Mouse (Mus musculus) kidney, embryonic 15.5 days (tissue): ENCODE data around the gene Atf7ip. TPM values are rescaled to one million over a fixed set of nuclear protein-coding genes. Genes with fewer than 3 reads are reported as not detected.
A peak's percentile ranks its signal among the peaks of the same experiment; 100 is the strongest.

Source experiments
- ATAC-seq: fragments of 200-750 bp; cut with Nextera tagmentation; replicated peaks from 2 replicates; pipeline ENCODE4 v1.8.0; 2017; ENCODE audit warnings: moderate TSS enrichment; ENCODE audit not compliant: low FRiP score
- H3K27ac ChIP-seq: fragments of 300-500 bp; sonication (generic); 2 replicates; pipeline ENCODE4 v1.5.1; 2015; ENCODE audit warnings: mild to moderate bottlenecking, inconsistent platforms
- H3K27me3 ChIP-seq: fragments of 300-500 bp; sonication (generic); 2 replicates; pipeline ENCODE4 v1.6.1; 2015; ENCODE audit warnings: inconsistent platforms
- H3K36me3 ChIP-seq: fragments of 300-500 bp; sonication (generic); 2 replicates; pipeline ENCODE4 v1.6.1; 2015; ENCODE audit warnings: inconsistent platforms
- H3K4me1 ChIP-seq: fragments of 300-500 bp; sonication (generic); 2 replicates; pipeline ENCODE4 v1.6.1; 2015; ENCODE audit warnings: inconsistent platforms
- H3K4me2 ChIP-seq: fragments of 300-500 bp; sonication (generic); 2 replicates; pipeline ENCODE4 v1.6.1; 2015; ENCODE audit warnings: moderate library complexity, mild to moderate bottlenecking, inconsistent platforms
- H3K4me3 ChIP-seq: fragments of 300-500 bp; sonication (generic); replicated peaks from 2 replicates; pipeline ENCODE4 v1.5.1; 2015; ENCODE audit warnings: mild to moderate bottlenecking, inconsistent platforms
- H3K9ac ChIP-seq: fragments of 300-500 bp; sonication (generic); 2 replicates; pipeline ENCODE4 v1.6.1; 2015; ENCODE audit warnings: mild to moderate bottlenecking, inconsistent platforms
- H3K9me3 ChIP-seq: fragments of 300-500 bp; sonication (generic); replicated peaks from 2 replicates; pipeline ENCODE4 v1.6.1; 2016; ENCODE audit warnings: inconsistent platforms
- WGBS: fragments of 180-500 bp; shearing (Covaris S2); methylation state at CpG from one replicate; pipeline ENCODE4 v1.1.7; 2015; ENCODE audit warnings: mixed read lengths; 5-methylcytosine and 5-hydroxymethylcytosine counted together
- polyA plus RNA-seq: library from polyadenylated mRNA; unstranded; fragments of >200 nt; fragmentation: Nextera tagmentation; extraction: Ambion mirVana; gene quantifications from 2 replicates; pipeline ENCODE4 v1.2.1, GENCODE M21; 2015

The Atf7ip gene
- polyA plus RNA-seq, 1 experiment from 2014 or later = 44.2 TPM

GRCm38 (mm10) chr6:136512351-136512750 lies 6.4 kb downstream of the Atf7ip start:
- ATAC-seq = no peak
- Histone ChIP-seq H3K4me2 (no peak overlapping the region), H3K4me3 (no peak overlapping the region), H3K27ac (no peak overlapping the region), H3K9ac (no peak overlapping the region), H3K27me3 (no peaks in the 10 kb centered on the region), H3K36me3 (no peaks in the 10 kb centered on the region), H3K9me3 (0 out of 2 replicates have a peak, but pooled peaks cover 7% of the 10 kb centered on the region), H3K4me1 (no peaks in the 10 kb centered on the region)
- WGBS = 83% methylated on average over 3 of the region's 3 CpGs

- Histone ChIP-seq H3K36me3 (0 out of 2 replicates have a peak, but pooled peaks cover under 1% of the 10 kb centered on the region), H3K27me3 (no peaks in the 10 kb centered on the region), H3K4me3 (no peak overlapping the region), H3K9ac (no peak overlapping the region), H3K27ac (no peak overlapping the region), H3K4me2 (no peak overlapping the region), H3K9me3 (0 out of 2 replicates have a peak, but pooled peaks cover 7% of the 10 kb centered on the region), H3K4me1 (no peaks in the 10 kb centered on the region)
- no peak for ATAC-seq
- WGBS = 91% methylated on average over 6 of the region's 6 CpGs
These were observed 10.7 kb downstream of the Atf7ip start for GRCm38 (mm10) chr6:136516626-136517025.

- Histone ChIP-seq H3K9me3 (0 out of 2 replicates have a peak, but pooled peaks cover 7% of the 10 kb centered on the region), H3K4me1 (no peaks in the 10 kb centered on the region), H3K9ac (no peak overlapping the region), H3K27ac (no peak overlapping the region), H3K4me2 (no peak overlapping the region), H3K27me3 (no peaks in the 10 kb centered on the region), H3K4me3 (no peak overlapping the region), H3K36me3 (peaks cover 6% of the 10 kb centered on the region)
- ATAC-seq = no peak
These were observed 11.3 kb downstream of the Atf7ip start for GRCm38 (mm10) chr6:136517221-136517620.

GRCm38 (mm10) chr6:136518537-136519246 lies 12.7 kb downstream of the Atf7ip start:
- Histone ChIP-seq H3K36me3 (peaks cover 19% of the 10 kb centered on the region), H3K27me3 (no peaks in the 10 kb centered on the region), H3K4me2 (peak overlapping the region; percentile 53), H3K27ac (peak overlapping the region; percentile 99), H3K4me1 (no peaks in the 10 kb centered on the region), H3K9me3 (0 out of 2 replicates have a peak, but pooled peaks cover 7% of the 10 kb centered on the region), H3K9ac (peak overlapping the region; percentile 58), H3K4me3 (peak overlapping the region; percentile 77)
- peak; percentile 97 for ATAC-seq
- under 1% methylated on average over 59 of the region's 59 CpGs for WGBS

GRCm38 (mm10) chr6:136519254-136519653 lies 13.3 kb downstream of the Atf7ip start:
- Histone ChIP-seq H3K9me3 (0 out of 2 replicates have a peak, but pooled peaks cover 1% of the 10 kb centered on the region), H3K4me3 (peak overlapping the region; percentile 77), H3K27ac (peak overlapping the region; percentile 99), H3K9ac (peak overlapping the region; percentile 58; the same call in 1 of the 2 replicates), H3K4me1 (no peaks in the 10 kb centered on the region), H3K36me3 (peaks cover 19% of the 10 kb centered on the region), H3K4me2 (peak overlapping the region; percentile 53), H3K27me3 (no peaks in the 10 kb centered on the region)
- 2% methylated on average over 17 of the region's 17 CpGs for WGBS
- no peak for ATAC-seq

- Histone ChIP-seq H3K36me3 (peaks cover 30% of the 10 kb centered on the region), H3K4me1 (no peaks in the 10 kb centered on the region), H3K9me3 (no peaks in the 10 kb centered on the region), H3K9ac (no peak overlapping the region), H3K27me3 (no peaks in the 10 kb centered on the region), H3K27ac (no peak overlapping the region), H3K4me2 (peak overlapping the region; percentile 43), H3K4me3 (peak overlapping the region; percentile 24)
- WGBS = 68% methylated on average over 2 of the region's 2 CpGs
- ATAC-seq = no peak
These were observed 14.4 kb downstream of the Atf7ip start for GRCm38 (mm10) chr6:136520361-136520760.

GRCm38 (mm10) chr6:136521681-136522080 lies 15.7 kb downstream of the Atf7ip start:
- 0 out of 2 replicates have a peak, but pooled peaks cover 6% of the 10 kb centered on the region for H3K9me3 ChIP-seq
- H3K4me2 ChIP-seq = no peak overlapping the region
- peaks cover 40% of the 10 kb centered on the region for H3K36me3 ChIP-seq
- H3K27ac ChIP-seq = no peak overlapping the region
- H3K27me3 ChIP-seq = no peaks in the 10 kb centered on the region
- no peak for ATAC-seq
- no peaks in the 10 kb centered on the region for H3K4me1 ChIP-seq
- no peak overlapping the region for H3K9ac ChIP-seq
- no peak overlapping the region for H3K4me3 ChIP-seq

- no peaks in the 10 kb centered on the region for H3K27me3 ChIP-seq
- 0 out of 2 replicates have a peak, but pooled peaks cover 6% of the 10 kb centered on the region for H3K9me3 ChIP-seq
- no peak overlapping the region for H3K4me3 ChIP-seq
- no peak overlapping the region for H3K27ac ChIP-seq
- H3K36me3 ChIP-seq = peaks cover 41% of the 10 kb centered on the region
- ATAC-seq = no peak
- H3K4me2 ChIP-seq = no peak overlapping the region
- no peaks in the 10 kb centered on the region for H3K4me1 ChIP-seq
- H3K9ac ChIP-seq = no peak overlapping the region
- 95% methylated on average over 5 of the region's 5 CpGs for WGBS
These were observed 16.7 kb downstream of the Atf7ip start for GRCm38 (mm10) chr6:136522658-136523057.

GRCm38 (mm10) chr6:136524751-136525150 lies 18.8 kb downstream of the Atf7ip start:
- Histone ChIP-seq H3K27ac (peak overlapping the region; percentile 65; the same call in 1 of the 2 replicates), H3K9ac (no peak overlapping the region), H3K4me1 (0 out of 2 replicates have a peak, but pooled peaks cover 3% of the 10 kb centered on the region), H3K36me3 (peaks cover 50% of the 10 kb centered on the region), H3K4me3 (no peak overlapping the region), H3K9me3 (0 out of 2 replicates have a peak, but pooled peaks cover 6% of the 10 kb centered on the region), H3K27me3 (no peaks in the 10 kb centered on the region), H3K4me2 (no peak overlapping the region)
- 0 out of 2 replicates have a peak, but pooled peaks have one; percentile 41 for ATAC-seq
- WGBS = 68% methylated on average over 4 of the region's 4 CpGs

GRCm38 (mm10) chr6:136525567-136525966 lies 19.6 kb downstream of the Atf7ip start:
- H3K9ac ChIP-seq = no peak overlapping the region
- no peaks in the 10 kb centered on the region for H3K27me3 ChIP-seq
- H3K4me3 ChIP-seq = no peak overlapping the region
- 80% methylated on average over 4 of the region's 4 CpGs for WGBS
- no peak overlapping the region for H3K27ac ChIP-seq
- no peak overlapping the region for H3K4me2 ChIP-seq
- H3K36me3 ChIP-seq = peaks cover 50% of the 10 kb centered on the region
- ATAC-seq = no peak
- 0 out of 2 replicates have a peak, but pooled peaks cover 6% of the 10 kb centered on the region for H3K9me3 ChIP-seq
- H3K4me1 ChIP-seq = 0 out of 2 replicates have a peak, but pooled peaks cover 3% of the 10 kb centered on the region

GRCm38 (mm10) chr6:136529156-136529555 lies 23.2 kb downstream of the Atf7ip start:
- Histone ChIP-seq H3K9ac (no peak overlapping the region), H3K27ac (peak overlapping the region; percentile 22; the same call in 1 of the 2 replicates), H3K4me1 (peaks cover 15% of the 10 kb centered on the region), H3K36me3 (peaks cover 31% of the 10 kb centered on the region), H3K4me2 (no peak overlapping the region), H3K9me3 (0 out of 2 replicates have a peak, but pooled peaks cover 6% of the 10 kb centered on the region), H3K27me3 (no peaks in the 10 kb centered on the region), H3K4me3 (no peak overlapping the region)
- no peak for ATAC-seq
- WGBS = 56% methylated on average over 2 of the region's 2 CpGs

GRCm38 (mm10) chr6:136531792-136532230 lies 25.8 kb downstream of the Atf7ip start:
- WGBS = 62% methylated on average over 7 of the region's 7 CpGs
- no peak overlapping the region for H3K9ac ChIP-seq

More at GRCm38 (mm10) chr6:136531792-136532230, 25.8 kb downstream of the Atf7ip start:
- peak overlapping the region; percentile 87 for H3K27ac ChIP-seq
- H3K27me3 ChIP-seq = no peaks in the 10 kb centered on the region
- H3K4me2 ChIP-seq = 0 out of 2 replicates have a peak overlapping the region, but pooled peaks have one; percentile 17
- 0 out of 2 replicates have a peak, but pooled peaks have one; percentile 20 for ATAC-seq
- peaks cover 11% of the 10 kb centered on the region for H3K36me3 ChIP-seq
- peaks cover 29% of the 10 kb centered on the region for H3K4me1 ChIP-seq
- H3K9me3 ChIP-seq = no peaks in the 10 kb centered on the region
- no peak overlapping the region for H3K4me3 ChIP-seq
